Mouse (Mus musculus): ENCODE measurements around the gene Rfc1. TPM values are rescaled to one million over a fixed set of nuclear protein-coding genes. Genes with fewer than 3 reads are reported as not detected.

The Rfc1 gene
- 23.6 and 26.8 TPM in 2 replicates for polyA plus RNA-seq (2012; rRNA removed)

GRCm38 (mm10) chr5:65335298-65336074 lies at the start of gene Rfc1:
TSS of gene Rfc1 (minus strand) at chr5:65335670.

GRCm38 (mm10) chr5:65348168-65348567 lies 12.7 kb upstream of the Rfc1 start, which contains the start of gene Klb:
TSS of gene Klb (plus strand) at chr5:65348314.

Other genes with a start within 250 kb of the Rfc1 start
- 0.09 and 0.21 TPM in 2 replicates for gene Tmem156, start 243.5 kb downstream of the Rfc1 start, polyA plus RNA-seq (2012; rRNA removed)
- 46.5 and 53.4 TPM in 2 replicates for gene Klhl5, start 228.1 kb downstream of the Rfc1 start, polyA plus RNA-seq (2012; rRNA removed)
- gene Wdr19, start 136.0 kb downstream of the Rfc1 start, polyA plus RNA-seq (2012; rRNA removed), result 13.1 and 13.7 TPM in 2 replicates
- 0.08 and 0.14 TPM in 2 replicates for gene Klb, start 12.6 kb upstream of the Rfc1 start, polyA plus RNA-seq (2012; rRNA removed)
- 718 and 807 TPM in 2 replicates for gene Rpl9, start 55.8 kb upstream of the Rfc1 start, polyA plus RNA-seq (2012; rRNA removed)
- 39.8 and 42.7 TPM in 2 replicates for gene Lias, start 55.8 kb upstream of the Rfc1 start, polyA plus RNA-seq (2012; rRNA removed)
- 48.1 and 56.7 TPM in 2 replicates for gene Ugdh, start 100.3 kb upstream of the Rfc1 start, polyA plus RNA-seq (2012; rRNA removed)
- 0.72 TPM in 1 of 2 replicates, not detected in the other for gene Gm43552, start 157.2 kb upstream of the Rfc1 start, polyA plus RNA-seq (2012; rRNA removed)
- gene Smim14, start 201.5 kb upstream of the Rfc1 start, polyA plus RNA-seq (2012; rRNA removed), result 89.2 and 90.6 TPM in 2 replicates
- 127 and 130 TPM in 2 replicates for gene Ube2k, start 201.6 kb upstream of the Rfc1 start, polyA plus RNA-seq (2012; rRNA removed)

Data from central nervous system, embryonic 14 days (tissue).